Mouse (Mus musculus): ENCODE measurements around the gene As3mt. TPM values are rescaled to one million over a fixed set of nuclear protein-coding genes. Genes with fewer than 3 reads are reported as not detected.
"Not testable (repeated sequence)": the region's sequence is repeated elsewhere in the genome, so short reads cannot be mapped to it uniquely, and the experiment has no call there.

As3mt gene
- polyA plus RNA-seq, 1 experiment from 2014 or later: 19.8 TPM

DNA sequence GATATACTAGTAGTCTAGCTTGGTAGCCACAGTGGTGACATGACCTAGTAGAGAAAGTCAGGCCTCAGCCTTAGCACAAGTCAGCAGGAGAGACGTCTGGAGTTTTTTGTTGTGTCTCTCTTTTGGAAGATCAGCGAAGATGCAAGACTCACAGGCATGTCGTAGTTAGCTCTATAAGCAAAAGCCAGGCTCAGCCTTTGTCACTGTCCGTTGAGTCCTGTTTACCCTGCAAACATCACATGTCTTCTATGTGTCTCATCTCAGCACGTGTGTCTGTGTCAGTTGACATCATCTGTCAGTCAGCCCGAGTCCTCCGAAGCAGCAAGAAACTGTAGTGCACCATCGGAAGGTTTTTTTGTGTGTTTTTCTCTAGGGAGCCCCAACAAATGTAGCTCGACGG lies 24.1 kb downstream of the As3mt start:
- Histone ChIP-seq H3K9me3 (replicated peaks; ENCODE audit: control insufficient read depth, low read length) (no peaks in the 10 kb centered on the region), H3K4me2 (ENCODE audit: low read length) (no peak overlapping the region), H3K4me3 (ENCODE audit: low read depth, low read length) (no peak overlapping the region), H3K27me3 (replicated peaks; ENCODE audit: control insufficient read depth, insufficient read depth, low read length) (no peaks in the 10 kb centered on the region), H3K36me3 (ENCODE audit: control insufficient read depth, insufficient read depth, low read length) (no peaks in the 10 kb centered on the region), H3K27ac (ENCODE audit: low read depth, low read length) (no peak overlapping the region), H3K9ac (ENCODE audit: low read length) (no peak overlapping the region), H3K4me1 (ENCODE audit: control insufficient read depth, insufficient read depth, low read length) (no peaks in the 10 kb centered on the region)
- DNase-seq (ENCODE audit: low spot score) (no peak), ATAC-seq (no peak)
- WGBS: 91% methylated on average over 10 of the region's 10 CpGs

DNA sequence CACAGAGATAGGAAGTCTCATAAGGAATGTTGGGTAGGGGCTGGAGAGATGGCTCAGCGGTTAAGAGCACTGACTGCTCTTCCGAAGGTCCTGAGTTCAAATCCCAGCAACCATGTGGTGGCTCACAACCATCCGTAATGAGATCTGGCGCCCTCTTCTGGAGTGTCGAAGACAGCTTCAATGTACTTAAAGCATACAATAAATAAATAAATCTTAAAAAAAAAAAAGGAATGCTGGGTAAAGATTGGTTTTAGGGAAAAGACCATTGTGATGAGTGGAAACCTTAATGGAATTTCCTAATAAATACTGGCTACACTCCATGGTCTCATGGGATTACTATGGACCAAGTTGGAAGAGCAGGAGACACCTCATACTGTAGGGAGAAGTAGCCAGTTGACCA lies 25.4 kb downstream of the As3mt start:
- not testable (repeated sequence) for ATAC-seq; H3K27me3 ChIP-seq (replicated peaks; ENCODE audit: control insufficient read depth, insufficient read depth, low read length); H3K9me3 ChIP-seq (replicated peaks; ENCODE audit: control insufficient read depth, low read length); H3K27ac ChIP-seq (ENCODE audit: low read depth, low read length); DNase-seq (ENCODE audit: low spot score); H3K4me1 ChIP-seq (ENCODE audit: control insufficient read depth, insufficient read depth, low read length); H3K4me3 ChIP-seq (ENCODE audit: low read depth, low read length); H3K9ac ChIP-seq (ENCODE audit: low read length); H3K4me2 ChIP-seq (ENCODE audit: low read length); H3K36me3 ChIP-seq (ENCODE audit: control insufficient read depth, insufficient read depth, low read length)
- 96% methylated on average over 5 of the region's 5 CpGs for WGBS

DNA sequence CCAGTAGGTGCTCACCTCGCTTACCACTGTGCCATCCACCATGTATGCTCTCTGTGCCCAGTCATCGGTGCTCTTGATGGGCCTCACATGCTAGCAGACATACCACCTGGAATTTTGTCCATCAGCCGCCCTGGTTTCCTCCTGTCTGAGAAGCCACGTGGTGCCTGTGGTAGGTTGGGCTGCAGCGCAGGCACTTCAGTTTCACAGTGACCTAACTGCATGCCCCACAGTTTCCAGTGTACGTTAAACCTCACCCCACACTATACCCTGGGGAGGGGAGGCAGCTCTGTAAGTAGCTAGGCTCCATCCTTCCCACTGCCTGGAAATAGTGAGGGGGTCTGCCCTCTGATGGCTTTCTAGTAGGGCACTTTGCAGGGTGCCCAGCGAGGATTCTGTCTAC lies 26.4 kb downstream of the As3mt start:
- DNase-seq (ENCODE audit: low spot score): no peak
- Histone ChIP-seq H3K27ac (ENCODE audit: low read depth, low read length) (no peak overlapping the region), H3K9ac (ENCODE audit: low read length) (no peak overlapping the region), H3K27me3 (replicated peaks; ENCODE audit: control insufficient read depth, insufficient read depth, low read length) (no peaks in the 10 kb centered on the region), H3K4me3 (ENCODE audit: low read depth, low read length) (no peak overlapping the region), H3K9me3 (replicated peaks; ENCODE audit: control insufficient read depth, low read length) (no peaks in the 10 kb centered on the region), H3K4me2 (ENCODE audit: low read length) (no peak overlapping the region), H3K36me3 (ENCODE audit: control insufficient read depth, insufficient read depth, low read length) (no peaks in the 10 kb centered on the region), H3K4me1 (ENCODE audit: control insufficient read depth, insufficient read depth, low read length) (no peaks in the 10 kb centered on the region)
- WGBS: 88% methylated on average over 7 of the region's 7 CpGs
- no peak for ATAC-seq

DNA sequence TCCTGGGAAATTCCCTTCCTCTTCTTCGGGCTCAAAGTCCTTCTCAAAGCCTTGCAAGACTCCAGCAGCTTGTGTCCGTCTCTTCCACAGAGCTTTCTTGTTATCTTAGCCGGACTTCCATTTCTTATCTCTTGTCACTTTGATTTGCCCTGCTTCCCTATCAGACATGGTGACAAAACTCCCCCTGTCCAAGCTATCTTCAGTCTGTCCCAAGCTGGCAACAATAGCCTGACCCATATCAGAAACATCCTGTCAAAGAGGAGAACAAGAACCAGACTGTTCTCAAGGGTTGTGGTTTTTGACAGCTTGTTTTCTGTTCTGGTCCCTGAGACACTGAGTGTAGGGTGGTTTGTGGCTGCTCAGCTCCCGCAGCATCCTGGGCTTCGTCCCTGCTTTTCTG lies 28.0 kb downstream of the As3mt start:
- Histone ChIP-seq H3K4me2 (ENCODE audit: low read length) (no peak overlapping the region), H3K9ac (ENCODE audit: low read length) (no peak overlapping the region), H3K4me1 (ENCODE audit: control insufficient read depth, insufficient read depth, low read length) (no peaks in the 10 kb centered on the region), H3K27ac (ENCODE audit: low read depth, low read length) (no peak overlapping the region), H3K4me3 (ENCODE audit: low read depth, low read length) (no peak overlapping the region), H3K36me3 (ENCODE audit: control insufficient read depth, insufficient read depth, low read length) (no peaks in the 10 kb centered on the region), H3K27me3 (replicated peaks; ENCODE audit: control insufficient read depth, insufficient read depth, low read length) (no peaks in the 10 kb centered on the region), H3K9me3 (replicated peaks; ENCODE audit: control insufficient read depth, low read length) (no peaks in the 10 kb centered on the region)
- 73% methylated on average over 5 of the region's 5 CpGs for WGBS
- ATAC-seq (no peak), DNase-seq (ENCODE audit: low spot score) (no peak)

DNA sequence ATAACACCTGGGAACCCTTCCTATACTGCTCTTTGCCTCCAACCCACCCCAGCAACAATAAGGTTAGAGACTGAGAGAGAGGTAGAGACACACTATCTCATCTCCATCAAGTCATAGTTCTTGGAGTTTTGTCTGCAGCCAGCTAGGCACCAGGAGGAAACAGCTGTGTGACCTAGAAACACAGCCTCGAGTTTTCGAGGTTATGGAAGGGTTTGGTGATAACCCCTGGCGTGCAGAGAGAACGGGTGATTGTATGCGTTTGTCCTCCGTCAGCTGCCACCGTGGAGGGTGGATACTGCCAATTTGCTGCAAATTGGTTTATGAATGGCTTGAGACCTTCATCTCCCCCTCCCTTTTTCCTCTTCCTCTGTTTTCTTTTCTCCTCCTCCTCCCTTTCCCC lies 29.8 kb downstream of the As3mt start:
- no peak overlapping the region for H3K27ac ChIP-seq (ENCODE audit: low read depth, low read length)
- no peak for DNase-seq (ENCODE audit: low spot score)
- no peak overlapping the region for H3K4me3 ChIP-seq (ENCODE audit: low read depth, low read length)
- H3K9me3 ChIP-seq (replicated peaks; ENCODE audit: control insufficient read depth, low read length): no peaks in the 10 kb centered on the region
- H3K4me1 ChIP-seq (ENCODE audit: control insufficient read depth, insufficient read depth, low read length): no peaks in the 10 kb centered on the region
- ATAC-seq: no peak
- H3K4me2 ChIP-seq (ENCODE audit: low read length): no peak overlapping the region
- H3K9ac ChIP-seq (ENCODE audit: low read length): no peak overlapping the region
- H3K27me3 ChIP-seq (replicated peaks; ENCODE audit: control insufficient read depth, insufficient read depth, low read length): no peaks in the 10 kb centered on the region
- WGBS: 84% methylated on average over 7 of the region's 7 CpGs
- H3K36me3 ChIP-seq (ENCODE audit: control insufficient read depth, insufficient read depth, low read length): no peaks in the 10 kb centered on the region

DNA sequence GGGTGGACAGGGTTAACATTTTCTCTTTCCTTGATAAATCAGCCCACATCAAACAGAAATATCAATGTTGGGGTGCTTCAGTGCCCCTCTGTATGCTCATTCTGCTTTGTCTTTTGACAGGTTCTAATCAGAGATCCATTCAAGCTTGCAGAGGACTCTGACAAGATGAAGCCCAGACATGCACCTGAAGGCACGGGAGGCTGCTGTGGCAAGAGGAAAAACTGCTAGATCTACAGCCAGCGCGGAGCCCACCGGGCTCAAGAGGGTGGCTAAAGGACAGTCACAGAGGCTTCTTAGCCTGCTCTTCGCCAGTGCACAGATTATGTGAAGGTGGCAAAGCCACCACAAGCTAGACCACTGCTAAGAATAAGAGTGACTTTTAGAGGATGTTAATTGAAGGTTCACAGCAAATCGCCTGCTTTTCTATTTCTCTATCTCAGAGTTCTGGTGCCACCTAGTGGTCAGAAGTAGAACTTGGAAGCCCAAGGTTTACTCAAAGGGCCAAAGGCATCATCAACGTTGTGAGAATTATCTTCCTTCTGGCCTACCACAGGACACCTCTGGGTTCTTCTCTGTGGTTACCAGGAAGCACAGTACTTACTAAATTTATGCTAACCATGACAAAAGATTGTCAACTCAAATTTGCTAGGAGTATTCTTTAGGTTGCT lies 33.2 kb downstream of the As3mt start:
- 48% methylated on average over 7 of the region's 7 CpGs for WGBS
- Histone ChIP-seq H3K9ac (ENCODE audit: low read length) (no peak overlapping the region), H3K36me3 (ENCODE audit: control insufficient read depth, insufficient read depth, low read length) (no peaks in the 10 kb centered on the region), H3K27ac (ENCODE audit: low read depth, low read length) (no peak overlapping the region), H3K4me3 (ENCODE audit: low read depth, low read length) (no peak overlapping the region), H3K9me3 (replicated peaks; ENCODE audit: control insufficient read depth, low read length) (no peaks in the 10 kb centered on the region), H3K4me1 (ENCODE audit: control insufficient read depth, insufficient read depth, low read length) (no peaks in the 10 kb centered on the region), H3K27me3 (replicated peaks; ENCODE audit: control insufficient read depth, insufficient read depth, low read length) (no peaks in the 10 kb centered on the region), H3K4me2 (ENCODE audit: low read length) (no peak overlapping the region)
- ATAC-seq (peak; percentile 42; the same call in 1 of the 2 replicates), DNase-seq (ENCODE audit: low spot score) (peak; percentile 89)

DNA sequence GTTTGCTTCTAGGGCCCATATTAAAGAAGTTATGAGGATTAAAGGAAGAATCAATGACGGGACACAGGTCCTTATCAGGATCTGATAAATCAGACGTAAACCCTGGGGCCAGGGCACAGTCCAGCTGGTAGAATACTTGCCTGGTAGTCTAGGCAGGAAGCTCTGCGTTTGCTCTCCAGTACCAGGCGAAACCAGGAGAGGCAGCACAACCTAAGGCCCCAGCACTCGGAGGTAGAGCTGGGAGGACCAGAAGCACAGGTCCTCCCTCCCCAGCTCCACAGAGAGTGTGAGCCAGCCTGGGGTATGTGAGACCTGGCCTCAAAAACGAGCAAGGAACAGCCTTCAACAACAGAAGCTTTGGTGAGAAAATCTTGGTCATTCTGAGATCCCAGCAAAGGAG lies 34.3 kb downstream of the As3mt start:
- Histone ChIP-seq H3K9me3 (replicated peaks; ENCODE audit: control insufficient read depth, low read length) (no peaks in the 10 kb centered on the region), H3K4me1 (ENCODE audit: control insufficient read depth, insufficient read depth, low read length) (no peaks in the 10 kb centered on the region), H3K4me2 (ENCODE audit: low read length) (no peak overlapping the region), H3K9ac (ENCODE audit: low read length) (no peak overlapping the region; the same call in 1 of the 2 replicates), H3K27ac (ENCODE audit: low read depth, low read length) (no peak overlapping the region), H3K27me3 (replicated peaks; ENCODE audit: control insufficient read depth, insufficient read depth, low read length) (no peaks in the 10 kb centered on the region), H3K4me3 (ENCODE audit: low read depth, low read length) (no peak overlapping the region), H3K36me3 (ENCODE audit: control insufficient read depth, insufficient read depth, low read length) (no peaks in the 10 kb centered on the region)
- no peak for DNase-seq (ENCODE audit: low spot score)
- WGBS: 45% methylated on average over 6 of the region's 6 CpGs
- ATAC-seq: no peak

DNA sequence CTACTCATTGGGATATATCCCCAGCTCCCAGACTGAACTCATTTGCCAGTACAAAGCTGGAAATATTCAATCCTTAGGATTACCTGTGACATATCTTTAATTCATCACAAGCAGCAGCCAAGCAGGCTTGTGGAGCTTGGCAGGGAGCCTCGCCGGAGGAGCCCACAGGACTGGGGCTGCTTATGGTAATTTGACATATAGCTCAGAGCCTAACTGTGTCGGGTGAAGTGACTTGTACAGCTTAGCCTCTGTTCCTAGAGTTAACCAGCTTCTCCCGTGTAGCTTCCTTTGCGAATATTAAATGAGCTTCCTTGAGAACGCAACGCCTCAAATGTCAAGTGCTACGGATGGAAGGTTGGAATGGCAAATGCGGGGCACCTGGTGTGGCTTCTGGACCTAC lies 37.4 kb downstream of the As3mt start:
- H3K4me2 ChIP-seq (ENCODE audit: low read length): no peak overlapping the region

DNA sequence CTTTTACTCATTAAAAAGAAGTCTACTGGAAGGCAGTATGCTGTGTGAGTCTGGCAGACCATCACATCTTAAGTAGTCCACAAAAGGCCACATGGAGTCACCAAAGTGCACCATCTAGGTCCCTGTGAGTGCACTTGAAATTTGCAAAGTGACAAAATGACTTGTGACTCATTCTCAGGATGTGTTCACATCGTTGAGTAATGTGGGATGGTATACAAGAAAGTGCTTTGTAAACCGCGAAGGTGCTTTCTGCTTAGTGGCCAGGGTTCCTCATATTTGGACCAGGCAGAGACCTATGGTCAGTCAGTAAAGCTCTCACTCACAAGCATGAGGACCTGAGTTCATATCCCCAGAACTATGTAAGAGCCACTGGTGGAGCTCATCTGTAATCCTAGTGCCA lies 40.5 kb downstream of the As3mt start:
- DNase-seq (ENCODE audit: low spot score): no peak
- ATAC-seq: no peak
- H3K4me2 ChIP-seq (ENCODE audit: low read length): no peak overlapping the region
- no peaks in the 10 kb centered on the region for H3K4me1 ChIP-seq (ENCODE audit: control insufficient read depth, insufficient read depth, low read length)
- H3K27ac ChIP-seq (ENCODE audit: low read depth, low read length): no peak overlapping the region
- WGBS: 86% methylated on average over 3 of the region's 3 CpGs
- no peak overlapping the region for H3K4me3 ChIP-seq (ENCODE audit: low read depth, low read length)
- H3K27me3 ChIP-seq (replicated peaks; ENCODE audit: control insufficient read depth, insufficient read depth, low read length): no peaks in the 10 kb centered on the region
- no peaks in the 10 kb centered on the region for H3K36me3 ChIP-seq (ENCODE audit: control insufficient read depth, insufficient read depth, low read length)
- no peaks in the 10 kb centered on the region for H3K9me3 ChIP-seq (replicated peaks; ENCODE audit: control insufficient read depth, low read length)
- H3K9ac ChIP-seq (ENCODE audit: low read length): no peak overlapping the region

More for the DNA sequence above, 37.4 kb downstream of the As3mt start:
- no peak overlapping the region for H3K4me3 ChIP-seq (ENCODE audit: low read depth, low read length)
- no peaks in the 10 kb centered on the region for H3K4me1 ChIP-seq (ENCODE audit: control insufficient read depth, insufficient read depth, low read length)
- H3K27me3 ChIP-seq (replicated peaks; ENCODE audit: control insufficient read depth, insufficient read depth, low read length): no peaks in the 10 kb centered on the region
- no peaks in the 10 kb centered on the region for H3K9me3 ChIP-seq (replicated peaks; ENCODE audit: control insufficient read depth, low read length)
- H3K27ac ChIP-seq (ENCODE audit: low read depth, low read length): no peak overlapping the region
- DNase-seq (ENCODE audit: low spot score) (no peak), ATAC-seq (no peak)
- no peaks in the 10 kb centered on the region for H3K36me3 ChIP-seq (ENCODE audit: control insufficient read depth, insufficient read depth, low read length)
- H3K9ac ChIP-seq (ENCODE audit: low read length): no peak overlapping the region
- WGBS: 68% methylated on average over 9 of the region's 9 CpGs

Measured in forebrain, embryonic 14.5 days (tissue).